Mouse (Mus musculus) adrenal gland, adult 2 months (tissue): ENCODE measurements at regions not wholly inside any gene's neighbourhood (a gene's known extent, or its start where the extent isn't known, plus 50 kb on each side); places are given as distances from the start of the nearest gene placed in this dataset.

ENCODE experiments used
- DNase-seq: peaks from one replicate; pipeline ENCODE4 v3.0.0; 2021

DNA sequence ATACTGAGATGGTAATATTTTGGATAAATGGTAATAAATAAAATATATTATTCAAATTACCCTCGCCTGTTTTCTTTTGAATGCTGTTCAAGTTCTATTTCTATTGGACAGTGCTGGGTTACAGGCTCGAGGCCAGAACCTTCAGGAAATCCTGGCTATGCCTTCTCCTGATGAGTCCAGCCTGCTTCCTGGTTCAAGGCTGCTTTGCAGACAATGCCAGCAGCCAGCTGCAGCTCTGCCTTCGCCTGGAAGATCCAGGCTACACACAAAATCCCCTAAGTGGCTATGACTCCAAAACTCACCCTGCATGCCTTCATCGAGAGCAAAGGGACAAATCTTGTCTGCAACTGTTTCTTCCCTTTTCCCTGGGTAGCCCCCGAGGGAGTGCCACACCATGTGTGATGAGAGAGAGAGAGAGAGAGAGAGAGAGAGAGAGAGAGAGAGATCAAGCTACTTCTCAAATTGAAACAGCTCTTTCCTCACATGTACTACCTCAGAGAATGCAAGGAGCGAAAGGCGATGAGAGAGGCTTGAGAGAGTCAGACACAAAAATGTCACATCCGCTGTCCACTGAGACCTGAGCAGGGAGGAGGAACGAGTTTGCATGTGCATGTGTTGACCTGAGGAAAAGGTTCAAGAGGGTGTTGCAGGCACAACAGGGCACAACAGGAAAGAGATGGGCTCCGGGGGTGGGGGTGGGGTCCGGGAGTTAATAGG, 319.7 kb downstream of the Bcor start:
- DNase-seq, result peak; percentile 60

DNA sequence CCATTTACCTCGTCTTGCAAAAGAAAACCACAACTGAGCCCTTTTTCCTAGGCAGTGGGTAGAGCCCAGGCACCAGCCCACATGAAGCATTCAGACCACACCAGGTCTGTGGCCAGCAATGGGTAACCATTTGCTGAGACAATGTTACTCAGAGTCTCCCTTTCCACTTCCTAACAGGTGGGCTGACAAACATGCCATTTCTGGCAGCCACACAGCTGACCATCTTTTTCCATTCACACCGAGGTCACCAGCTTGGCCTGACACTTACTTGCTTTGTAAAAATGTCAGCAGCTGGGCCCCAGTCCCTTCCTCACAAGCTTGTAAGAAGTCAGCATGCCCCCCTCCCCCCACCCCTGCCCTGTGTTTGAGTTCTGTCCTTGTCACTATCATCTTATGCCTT, 314.6 kb downstream of the Bcor start:
- no peak for DNase-seq

DNA sequence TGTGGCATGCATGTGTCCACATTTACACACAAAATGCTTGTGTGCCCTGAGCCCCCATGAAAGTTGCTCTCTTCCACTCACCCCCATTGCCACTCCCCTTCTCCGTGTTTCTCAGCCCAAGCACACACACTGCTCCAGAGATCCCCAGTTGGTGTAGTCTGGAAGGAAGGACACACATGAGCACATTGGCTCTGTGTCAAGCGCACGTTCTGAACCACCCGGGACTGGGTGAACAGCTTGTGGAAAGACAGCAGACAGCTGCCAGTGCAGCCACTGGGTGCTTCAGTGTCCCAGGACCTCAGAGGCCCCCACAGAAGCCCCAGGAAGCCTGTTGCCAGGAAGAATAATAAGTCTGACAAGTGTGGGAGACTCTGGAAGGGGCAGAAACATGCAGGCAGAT, 304.2 kb downstream of the Bcor start:
- DNase-seq, result no peak

DNA sequence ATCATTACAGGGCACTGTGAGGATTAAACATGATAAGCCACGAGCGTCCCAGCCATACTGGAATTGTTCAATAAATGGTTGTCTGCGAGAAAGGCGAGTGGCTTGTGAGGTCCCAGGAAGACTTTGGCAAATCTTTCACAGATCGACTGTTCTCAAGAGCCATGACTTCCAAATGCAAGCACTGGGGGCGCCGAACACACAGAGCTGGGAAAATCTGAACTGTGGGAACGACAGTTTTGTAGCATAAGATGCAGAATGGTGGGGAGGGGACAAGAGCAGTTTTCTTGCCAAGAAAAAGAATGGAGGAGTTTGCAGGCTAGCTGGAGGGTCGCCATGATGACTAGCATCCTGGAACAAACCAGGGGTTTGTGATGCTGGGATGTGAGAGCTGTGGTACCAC, 300.8 kb downstream of the Bcor start:
- DNase-seq, result no peak

DNA sequence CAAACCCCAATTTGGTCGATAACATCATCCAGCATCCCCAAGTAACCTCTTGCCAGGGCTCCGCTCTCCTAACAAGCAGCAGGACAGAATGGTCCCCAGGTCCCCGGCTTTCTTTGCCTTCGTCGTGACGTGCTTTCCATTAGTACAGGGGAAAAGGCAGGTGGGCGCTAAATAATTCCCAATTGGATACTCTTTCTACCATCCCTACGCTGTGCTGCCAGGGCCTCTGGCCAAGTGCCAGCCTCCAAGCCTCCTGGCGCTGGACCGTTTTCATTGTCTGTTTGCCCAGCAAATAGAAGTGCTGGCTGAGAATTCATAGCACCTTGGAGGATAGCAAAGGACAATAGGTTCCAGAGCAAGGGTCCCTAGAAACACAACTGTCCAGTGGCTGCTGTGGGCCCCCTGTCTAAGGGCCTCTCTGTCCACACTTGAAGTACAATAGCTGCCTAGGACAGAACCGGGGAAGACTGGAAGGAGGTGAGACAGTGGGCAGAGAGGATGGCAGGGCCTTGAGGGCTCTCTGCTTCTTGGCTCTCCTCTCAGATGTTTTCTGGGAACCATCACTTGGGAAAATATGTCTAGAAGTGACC, 298.9 kb downstream of the Bcor start:
- DNase-seq, result no peak

DNA sequence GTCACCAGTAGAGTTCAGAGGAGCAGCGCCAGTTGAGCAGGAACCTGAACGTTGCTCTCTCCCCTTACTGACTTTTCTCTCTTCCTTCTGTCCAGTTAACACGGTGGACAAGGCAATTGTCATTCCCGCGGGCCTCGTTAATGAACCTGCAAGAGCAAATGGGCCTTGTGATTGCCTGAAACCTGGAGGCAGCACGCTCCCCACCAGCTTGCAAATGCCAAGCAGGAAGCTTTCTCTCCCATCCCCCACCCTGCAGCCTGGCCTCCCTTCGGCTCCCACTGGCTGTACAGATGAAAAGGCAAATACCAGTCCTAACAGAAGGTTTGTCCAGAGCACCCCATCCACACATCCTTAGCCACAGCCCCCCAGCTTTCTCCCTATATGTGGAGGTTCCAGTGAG, 298.3 kb downstream of the Bcor start:
- no peak for DNase-seq

DNA sequence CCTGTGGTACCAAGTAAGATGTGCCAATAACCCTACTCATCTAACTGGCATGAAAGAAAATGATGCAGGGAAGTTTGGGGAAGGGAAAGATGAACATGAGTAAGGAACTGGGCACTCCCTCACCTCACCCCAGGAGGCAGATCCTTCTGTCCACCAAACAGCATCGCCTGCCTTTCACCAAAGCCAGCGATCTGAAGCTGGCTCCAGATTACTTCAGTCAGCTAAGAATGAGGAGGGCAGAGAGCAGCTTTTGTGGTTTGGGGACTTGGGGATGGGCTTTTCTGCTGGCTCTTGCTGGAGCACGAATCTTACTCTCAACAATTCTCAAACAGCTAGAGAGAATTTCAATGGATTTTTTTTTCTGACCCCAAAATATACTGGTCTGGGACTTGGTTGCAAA, 297.0 kb downstream of the Bcor start:
- no peak for DNase-seq

DNA sequence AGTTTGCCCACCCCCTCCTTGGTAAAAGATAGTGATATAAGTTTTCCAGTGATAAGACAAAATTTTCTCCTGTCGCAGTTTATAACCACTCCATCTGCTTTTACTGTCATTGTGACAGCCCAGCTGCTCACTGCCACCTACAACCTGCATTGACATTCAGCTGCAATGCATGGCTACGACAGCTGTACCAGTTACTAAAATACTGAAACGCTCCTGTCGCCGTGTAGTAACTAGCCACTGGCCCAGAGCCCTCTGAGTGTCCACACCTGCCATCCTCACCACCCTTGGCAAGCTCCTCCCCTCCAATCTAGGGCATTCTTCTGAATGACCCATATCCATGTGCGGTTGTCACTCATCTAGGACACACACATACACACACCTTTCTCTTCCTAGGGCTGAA, 286.2 kb downstream of the Bcor start:
- DNase-seq, result no peak

DNA sequence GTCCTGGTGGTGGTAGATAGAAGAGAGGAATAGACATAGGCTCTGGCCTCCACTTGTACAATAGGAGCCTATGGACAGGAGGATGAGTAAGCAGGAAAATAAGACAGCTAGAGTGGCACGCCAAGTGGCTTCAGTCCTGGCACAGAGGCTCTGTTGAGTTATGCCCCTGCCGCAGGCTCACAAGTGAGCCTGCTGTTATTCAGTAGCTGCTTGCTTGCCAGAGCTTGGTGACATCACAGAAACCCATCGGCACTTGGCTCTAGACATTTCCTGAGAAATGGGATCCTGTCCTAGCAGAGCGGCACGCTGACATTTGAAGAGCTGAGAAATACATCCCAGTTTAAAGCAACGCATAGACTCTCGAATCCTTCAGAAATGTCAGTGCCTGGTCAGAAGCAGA, 283.5 kb downstream of the Bcor start:
- no peak for DNase-seq

DNA sequence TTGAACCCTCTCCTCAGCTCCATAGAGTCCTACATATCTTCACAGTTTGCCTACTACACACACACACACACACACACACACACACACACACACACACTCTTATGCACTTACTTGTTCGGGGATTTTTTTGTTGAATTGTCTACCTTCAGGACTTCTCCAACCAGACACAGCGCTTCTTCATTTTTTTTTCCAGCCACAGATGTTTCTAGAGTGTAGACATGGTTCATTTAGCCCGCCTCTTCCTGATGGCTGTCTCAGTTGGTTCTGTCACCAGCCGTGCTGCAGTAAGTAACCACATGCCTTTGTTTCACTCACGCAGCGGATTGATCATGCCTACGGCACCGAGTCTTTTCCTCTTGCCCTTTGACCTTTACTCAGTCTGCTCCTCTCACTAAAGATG, 282.1 kb downstream of the Bcor start:
- no peak for DNase-seq

DNA sequence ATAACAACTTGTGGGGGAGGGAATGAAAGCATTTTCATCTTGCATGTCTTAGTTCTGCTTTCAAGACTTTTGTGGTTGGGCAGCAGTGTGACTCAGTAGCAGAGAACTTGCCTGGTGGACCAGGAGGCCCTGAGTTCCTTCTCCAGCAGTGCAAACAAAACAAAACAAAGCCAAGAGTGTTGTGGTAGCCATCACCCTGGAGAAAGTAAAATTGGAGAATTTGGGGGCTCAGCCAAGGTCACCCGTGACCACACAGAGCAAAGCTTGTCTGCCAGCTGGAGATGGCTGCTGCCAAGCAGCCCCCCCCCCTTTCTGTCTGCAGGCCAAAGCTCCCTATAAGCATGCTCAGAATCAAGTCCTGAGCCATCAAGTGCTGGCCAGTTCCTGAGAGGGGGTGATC, 279.2 kb downstream of the Bcor start:
- no peak for DNase-seq

DNA sequence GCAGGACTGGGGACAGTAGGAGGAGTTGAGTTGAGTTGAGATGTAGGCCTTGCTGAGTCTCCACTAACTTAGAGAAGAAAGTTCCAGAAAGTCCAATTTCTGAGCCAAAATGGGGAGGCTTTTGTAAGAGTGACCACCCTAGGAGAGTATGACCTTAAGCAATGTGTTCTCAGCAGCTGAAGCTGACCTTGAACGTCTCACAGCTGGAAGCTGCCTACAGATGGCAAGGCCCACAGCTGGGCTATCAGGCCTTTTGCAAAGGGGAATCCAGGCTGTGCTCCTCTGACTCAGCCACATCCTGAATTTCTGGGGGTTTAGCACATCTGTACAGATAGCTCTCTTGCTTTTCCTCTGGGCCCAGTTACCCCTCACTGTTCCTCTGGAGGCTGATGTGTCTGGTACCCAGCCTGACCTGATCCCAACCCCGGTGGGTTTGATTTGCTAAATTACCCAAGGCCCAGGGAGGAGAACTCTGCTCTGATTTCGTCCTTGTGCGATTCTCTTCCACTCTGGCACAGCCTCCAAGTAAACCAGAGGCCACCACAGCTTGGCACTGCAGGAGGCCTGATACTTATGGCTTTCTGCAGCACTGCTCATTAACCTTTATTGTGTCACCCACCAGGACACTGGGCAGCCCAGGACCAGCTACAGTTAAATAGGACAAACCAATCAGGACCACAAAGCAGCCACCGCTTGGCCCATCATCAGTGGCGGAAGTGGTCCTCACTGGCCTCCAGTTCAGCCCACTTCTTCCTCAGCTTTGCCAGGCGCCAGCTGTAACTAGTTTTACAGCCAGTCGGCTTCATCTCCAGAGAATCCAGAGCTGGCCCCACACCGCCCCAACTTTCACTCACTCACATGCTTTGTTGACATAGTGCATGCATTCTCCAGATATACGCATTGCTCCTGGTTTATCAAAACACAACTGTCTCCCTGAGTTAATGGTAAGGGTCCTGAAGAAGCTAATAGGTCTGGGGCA, 276.1 kb downstream of the Bcor start:
- no peak for DNase-seq

DNA sequence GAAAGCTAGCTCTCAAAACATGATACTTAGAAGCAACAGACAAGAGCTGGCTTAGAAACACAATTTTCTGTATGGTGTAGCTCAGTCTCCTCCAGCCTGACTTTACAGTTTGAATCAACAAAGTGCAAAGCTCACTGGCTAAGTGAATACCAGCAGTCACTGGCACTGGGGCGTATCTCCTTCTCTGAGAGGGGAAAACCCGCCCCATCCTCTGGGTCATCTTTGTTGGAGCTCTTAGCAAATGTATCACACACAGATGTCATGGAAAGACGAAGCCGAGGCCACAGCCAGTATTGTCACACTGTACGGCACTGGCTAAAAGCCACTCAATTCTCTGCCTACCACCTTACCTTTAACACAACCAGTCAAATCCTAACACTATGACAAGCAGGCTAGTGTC, 267.8 kb downstream of the Bcor start:
- DNase-seq, result no peak

DNA sequence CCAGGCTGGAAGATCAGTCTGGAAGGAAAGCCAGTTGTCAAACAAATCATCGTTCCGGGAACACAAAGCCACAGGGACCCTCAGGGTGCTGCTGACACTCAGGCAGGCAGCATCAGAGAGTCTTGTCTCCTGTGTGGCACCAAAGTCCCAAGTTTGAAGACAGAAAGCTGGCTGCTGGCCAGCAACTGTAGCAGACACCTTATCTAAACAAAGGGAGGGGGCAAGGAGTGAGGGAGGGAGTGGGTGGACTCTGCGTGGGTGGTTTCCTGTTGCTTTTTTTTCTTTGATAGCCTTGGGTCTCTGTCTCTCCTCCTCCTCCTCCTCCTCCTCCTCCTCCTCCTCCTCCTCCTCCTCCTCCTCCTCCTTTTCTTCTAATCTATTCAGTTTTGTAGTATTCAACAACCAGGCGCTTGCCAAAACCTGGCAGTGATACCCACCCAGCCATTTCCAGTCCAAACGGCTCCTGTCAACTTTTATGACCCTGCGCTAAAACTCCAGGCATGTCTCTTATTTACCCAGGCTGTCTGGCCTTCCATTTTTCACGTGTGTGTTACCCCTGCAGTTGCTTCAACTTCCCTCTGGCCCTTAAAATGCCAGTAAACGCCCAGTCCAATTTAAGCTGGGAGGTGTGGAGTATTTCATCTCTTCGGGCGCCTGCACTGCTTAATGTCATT, 266.4 kb downstream of the Bcor start:
- DNase-seq, result no peak

DNA sequence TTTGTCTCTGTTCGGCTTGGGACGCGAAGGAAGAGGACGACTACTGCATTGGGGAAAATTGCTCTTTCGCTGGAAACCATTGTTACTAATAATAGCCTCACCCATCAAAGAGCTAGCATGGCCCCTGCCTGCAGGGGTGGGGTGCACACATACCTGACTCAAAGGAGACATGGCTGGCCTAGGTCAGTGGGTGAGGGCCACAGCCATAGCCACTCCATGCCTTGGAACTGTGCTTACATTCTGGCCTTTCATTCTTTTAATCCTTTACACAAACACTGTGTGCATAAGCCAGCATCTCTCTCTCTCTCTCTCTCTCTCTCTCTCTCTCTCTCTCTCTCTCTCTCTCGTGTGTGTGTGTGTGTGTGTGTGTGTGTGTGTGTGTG, 265.9 kb downstream of the Bcor start:
- DNase-seq, result no peak

DNA sequence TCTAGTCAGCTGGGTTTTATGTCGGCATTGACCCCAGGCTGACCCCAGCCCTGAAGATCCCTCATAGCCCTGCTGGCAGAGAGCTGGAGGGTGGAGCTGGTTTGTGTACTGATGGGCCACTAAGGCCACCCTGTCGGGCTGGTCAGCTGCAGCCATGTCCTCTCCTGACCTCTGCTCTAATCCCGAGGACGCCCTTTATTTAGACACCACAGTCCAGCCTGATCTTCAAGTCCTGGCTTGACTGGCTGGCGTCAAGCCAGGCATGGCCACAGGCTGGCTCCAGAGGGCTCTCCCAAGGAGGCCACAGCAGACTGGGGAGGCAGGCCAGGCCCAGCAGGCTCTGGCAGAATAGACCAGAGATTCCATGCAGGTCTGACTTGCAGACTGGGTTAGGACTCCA, 264.8 kb downstream of the Bcor start:
- DNase-seq, result peak; percentile 27

DNA sequence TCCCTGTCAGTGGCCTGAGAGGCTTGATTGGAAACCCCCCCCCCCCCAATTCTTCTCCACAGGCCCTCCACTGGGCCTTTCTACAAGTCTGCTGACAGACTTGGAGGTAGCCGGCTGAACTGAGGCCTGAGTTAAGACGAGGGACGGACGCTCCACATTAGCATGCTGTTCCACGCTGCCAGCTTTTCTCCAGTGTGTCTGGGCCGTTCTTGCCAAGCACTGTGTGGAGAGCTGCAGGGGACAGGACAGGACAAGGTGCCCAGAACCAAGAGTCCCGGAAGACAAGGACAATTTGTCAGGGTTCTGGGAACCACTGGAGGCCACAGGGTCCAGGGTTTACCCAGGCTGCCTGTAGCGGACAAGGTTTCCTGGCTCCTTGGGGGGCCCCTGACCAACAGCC, 261.9 kb downstream of the Bcor start:
- no peak for DNase-seq

DNA sequence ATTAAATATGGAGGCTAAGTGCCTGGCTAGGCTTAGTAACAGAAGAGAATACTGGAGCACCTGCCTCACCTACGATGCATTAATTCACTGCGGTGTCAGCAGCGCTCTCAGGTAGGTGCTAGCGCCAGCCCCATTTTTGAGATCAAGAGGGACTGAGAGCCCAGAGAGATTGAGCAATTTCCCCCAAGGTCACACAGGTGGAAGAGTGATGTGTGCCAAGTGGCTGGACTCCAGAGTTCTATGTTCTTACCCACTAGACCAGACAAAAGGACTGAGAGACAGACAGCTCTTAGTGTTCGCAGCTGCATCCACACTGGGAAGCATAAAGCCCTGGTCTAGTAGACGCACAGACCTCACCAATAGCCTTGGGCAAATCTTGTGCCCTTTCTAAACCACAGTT, 261.1 kb downstream of the Bcor start:
- no peak for DNase-seq

DNA sequence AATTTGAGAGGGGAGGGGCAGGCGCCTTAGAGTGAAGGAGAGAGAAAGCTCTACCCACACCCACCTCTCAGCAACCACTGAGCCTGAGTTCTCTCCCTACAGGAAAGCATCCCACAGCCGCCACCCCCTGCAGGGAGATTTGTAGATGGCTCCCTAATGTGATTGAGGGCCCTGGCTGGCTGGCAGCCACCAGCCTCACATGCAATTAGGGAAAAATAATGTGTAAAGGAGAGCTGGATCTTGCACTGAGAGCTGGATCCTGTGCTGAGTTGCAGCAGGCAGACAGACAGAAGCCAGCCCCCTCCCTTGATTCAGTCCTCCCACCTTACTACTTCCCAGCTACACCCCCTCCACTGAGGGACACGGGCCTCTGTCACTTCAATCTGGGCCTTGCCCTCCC, 260.2 kb downstream of the Bcor start:
- DNase-seq, result no peak

DNA sequence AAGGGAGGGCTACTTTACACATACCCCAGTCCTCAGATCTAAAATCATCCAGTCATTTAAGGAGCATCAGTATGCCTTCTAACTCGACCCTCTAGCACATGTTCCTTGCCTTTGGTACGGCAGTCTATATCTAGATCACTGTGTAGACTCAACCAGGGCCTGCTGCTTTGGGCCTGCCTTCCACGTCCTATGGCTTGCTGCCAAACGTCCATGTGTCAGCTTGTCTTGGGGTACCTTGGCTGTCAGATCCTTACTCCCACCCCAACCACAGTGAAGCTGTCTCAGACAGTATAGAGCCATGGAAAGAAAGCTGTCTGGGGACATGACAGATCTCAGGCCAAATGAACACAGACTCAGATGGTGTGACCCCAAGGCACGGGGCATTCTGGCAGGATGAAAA, 258.4 kb downstream of the Bcor start:
- DNase-seq, result no peak

DNA sequence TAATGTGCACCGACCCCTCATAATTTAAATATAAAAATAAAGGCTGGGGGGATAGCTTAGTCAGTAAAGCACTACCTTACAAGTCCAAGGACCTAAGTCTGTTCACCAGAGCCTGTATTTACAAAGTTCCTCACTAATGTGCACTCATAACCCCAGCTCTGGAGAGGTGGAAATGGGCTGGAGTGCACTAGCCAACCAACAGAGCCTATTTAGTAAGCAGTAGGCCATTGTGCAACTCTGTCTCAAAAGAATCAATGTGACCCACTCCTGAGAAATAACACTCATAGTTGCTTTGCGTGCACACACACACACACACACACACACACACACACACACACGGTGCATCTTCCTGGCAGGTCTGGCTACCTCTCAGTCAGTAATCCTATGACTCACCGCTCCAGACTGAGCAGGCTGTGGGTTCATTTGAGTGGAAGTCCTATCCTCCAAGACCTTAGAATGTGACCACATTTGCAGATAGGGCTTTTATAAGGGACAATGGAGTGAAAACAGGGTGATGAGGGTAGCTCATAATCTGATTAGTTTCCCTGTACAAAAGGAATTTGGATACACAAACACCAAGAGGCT, 256.9 kb downstream of the Bcor start:
- no peak for DNase-seq

DNA sequence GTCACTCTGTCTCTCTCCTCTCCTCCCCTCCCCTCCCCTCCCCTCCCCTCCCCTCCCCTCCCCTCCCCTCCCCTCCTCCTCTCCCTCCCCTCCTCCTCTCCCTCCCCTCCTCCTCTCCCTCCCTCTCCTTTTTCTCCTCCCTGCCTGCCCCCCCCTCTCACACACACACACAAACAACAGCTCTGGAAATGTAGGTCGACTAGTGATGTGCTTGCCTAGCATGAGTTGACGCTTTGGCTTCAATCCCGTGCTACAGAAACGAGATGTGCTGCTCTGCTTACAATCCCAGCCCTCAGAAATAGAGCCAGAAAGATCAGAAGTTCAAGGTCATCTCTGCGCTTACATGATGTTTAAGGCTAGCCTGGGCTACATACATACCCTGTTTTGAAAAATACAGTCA, 254.9 kb downstream of the Bcor start:
- DNase-seq, result no peak
